Mouse (Mus musculus) forebrain, embryonic 12.5 days (tissue): ENCODE measurements around the gene Cnr1. TPM values are rescaled to one million over a fixed set of nuclear protein-coding genes. Genes with fewer than 3 reads are reported as not detected.

ENCODE experiments used
- ATAC-seq: fragments of 200-750 bp; cut with Nextera tagmentation; 2 replicates; pipeline ENCODE4 v1.8.0; 2017; ENCODE audit warnings: moderate TSS enrichment; ENCODE audit not compliant: low FRiP score
- H3K27ac ChIP-seq: fragments of 300-500 bp; sonication (generic); 2 replicates; pipeline ENCODE4 v1.5.1; 2016; ENCODE audit warnings: mild to moderate bottlenecking
- H3K27me3 ChIP-seq: fragments of 300-500 bp; sonication (generic); 2 replicates; pipeline ENCODE4 v1.6.1; 2016; ENCODE audit warnings: mild to moderate bottlenecking
- H3K36me3 ChIP-seq: fragments of 300-500 bp; sonication (generic); replicated peaks from 2 replicates; pipeline ENCODE4 v1.6.1; 2016; ENCODE audit warnings: mild to moderate bottlenecking
- H3K4me1 ChIP-seq: fragments of 300-500 bp; sonication (generic); 2 replicates; pipeline ENCODE4 v1.6.1; 2016
- H3K4me2 ChIP-seq: fragments of 300-500 bp; sonication (generic); 2 replicates; pipeline ENCODE4 v1.6.1; 2016; ENCODE audit warnings: mild to moderate bottlenecking, moderate library complexity
- H3K4me3 ChIP-seq: fragments of 300-500 bp; sonication (generic); replicated peaks from 2 replicates; pipeline ENCODE4 v1.5.1; 2016; ENCODE audit warnings: mild to moderate bottlenecking
- H3K9ac ChIP-seq: fragments of 300-500 bp; sonication (generic); 2 replicates; pipeline ENCODE4 v1.6.1; 2016; ENCODE audit warnings: mild to moderate bottlenecking
- H3K9me3 ChIP-seq: fragments of 300-500 bp; sonication (generic); 2 replicates; pipeline ENCODE4 v1.6.1; 2016
- WGBS: fragments of 180-500 bp; shearing (Covaris S2); methylation state at CpG from one replicate; pipeline ENCODE4 v1.1.7; 2016; 5-methylcytosine and 5-hydroxymethylcytosine counted together
- polyA plus RNA-seq: library from polyadenylated mRNA; unstranded; fragments of >200 nt; fragmentation: Nextera tagmentation; extraction: Ambion mirVana; gene quantifications from 2 replicates; pipeline ENCODE4 v1.2.1, GENCODE M21; 2016

Gene Cnr1
- polyA plus RNA-seq, result 34.9 and 35.4 TPM in 2 replicates

- Histone ChIP-seq H3K4me3 (peak within 1 kb of the TSS; percentile 62), H3K36me3 (no peaks in the 10 kb centered on the region), H3K27ac (peak within 1 kb of the TSS; percentile 90), H3K27me3 (peaks cover 45% of the 10 kb centered on the region), H3K9me3 (no peaks in the 10 kb centered on the region), H3K4me1 (peaks cover 20% of the 10 kb centered on the region), H3K9ac (peak within 1 kb of the TSS; percentile 78), H3K4me2 (peak within 1 kb of the TSS; percentile 89)
- under 1% methylated on average over 64 of the region's 77 CpGs for WGBS
- peak; percentile 92 for ATAC-seq
These were observed at the start of gene Cnr1 for GRCm38 (mm10) chr4:33924234-33924888. TSS of gene Cnr1 (plus strand) at chr4:33924593.

GRCm38 (mm10) chr4:33879944-33880343, 44.4 kb upstream of the Cnr1 start:
- H3K4me2 ChIP-seq, result no peak overlapping the region

GRCm38 (mm10) chr4:33886026-33886425, 38.4 kb upstream of the Cnr1 start:
- Histone ChIP-seq H3K9me3 (no peaks in the 10 kb centered on the region), H3K27ac (no peak overlapping the region), H3K4me3 (no peak overlapping the region), H3K36me3 (no peaks in the 10 kb centered on the region), H3K9ac (no peak overlapping the region), H3K27me3 (no peaks in the 10 kb centered on the region), H3K4me2 (no peak overlapping the region), H3K4me1 (no peaks in the 10 kb centered on the region)
- no peak for ATAC-seq
- WGBS, result 86% methylated on average over 3 of the region's 3 CpGs

More at GRCm38 (mm10) chr4:33879944-33880343, 44.4 kb upstream of the Cnr1 start:
- Histone ChIP-seq H3K9ac (no peak overlapping the region), H3K27ac (no peak overlapping the region), H3K4me3 (no peak overlapping the region), H3K4me1 (no peaks in the 10 kb centered on the region), H3K27me3 (no peaks in the 10 kb centered on the region), H3K9me3 (no peaks in the 10 kb centered on the region), H3K36me3 (no peaks in the 10 kb centered on the region)
- no peak for ATAC-seq
- WGBS, result 95% methylated on average over 3 of the region's 3 CpGs

- 86% methylated on average over 2 of the region's 2 CpGs for WGBS
These were observed 34.4 kb upstream of the Cnr1 start for GRCm38 (mm10) chr4:33889976-33890375.

GRCm38 (mm10) chr4:33892178-33892869, 32.1 kb upstream of the Cnr1 start:
- H3K36me3 ChIP-seq, result no peaks in the 10 kb centered on the region
- H3K4me1 ChIP-seq, result peaks cover 3% of the 10 kb centered on the region; the same call in 1 of the 2 replicates
- no peak overlapping the region for H3K9ac ChIP-seq
- no peak overlapping the region for H3K4me3 ChIP-seq
- ATAC-seq, result no peak
- no peaks in the 10 kb centered on the region for H3K9me3 ChIP-seq
- no peak overlapping the region for H3K4me2 ChIP-seq
- WGBS, result 83% methylated on average over 7 of the region's 7 CpGs
- no peaks in the 10 kb centered on the region for H3K27me3 ChIP-seq
- H3K27ac ChIP-seq, result no peak overlapping the region

More at GRCm38 (mm10) chr4:33889976-33890375, 34.4 kb upstream of the Cnr1 start:
- H3K4me3 ChIP-seq, result no peak overlapping the region
- no peak overlapping the region for H3K9ac ChIP-seq
- H3K27me3 ChIP-seq, result no peaks in the 10 kb centered on the region
- H3K9me3 ChIP-seq, result no peaks in the 10 kb centered on the region
- H3K4me2 ChIP-seq, result no peak overlapping the region
- H3K4me1 ChIP-seq, result peaks cover 3% of the 10 kb centered on the region; the same call in 1 of the 2 replicates
- no peak overlapping the region for H3K27ac ChIP-seq
- H3K36me3 ChIP-seq, result no peaks in the 10 kb centered on the region
- ATAC-seq, result no peak

GRCm38 (mm10) chr4:33893841-33894240, 30.6 kb upstream of the Cnr1 start:
- Histone ChIP-seq H3K4me1 (peaks cover 3% of the 10 kb centered on the region; the same call in 1 of the 2 replicates), H3K27ac (no peak overlapping the region), H3K27me3 (no peaks in the 10 kb centered on the region), H3K9me3 (no peaks in the 10 kb centered on the region), H3K4me2 (no peak overlapping the region), H3K9ac (no peak overlapping the region), H3K36me3 (no peaks in the 10 kb centered on the region), H3K4me3 (no peak overlapping the region)
- no peak for ATAC-seq
- WGBS, result 86% methylated on average over 7 of the region's 7 CpGs

GRCm38 (mm10) chr4:33895046-33895445, 29.3 kb upstream of the Cnr1 start:
- no peaks in the 10 kb centered on the region for H3K36me3 ChIP-seq
- H3K27ac ChIP-seq, result no peak overlapping the region
- H3K4me1 ChIP-seq, result peaks cover 3% of the 10 kb centered on the region; the same call in 1 of the 2 replicates
- H3K4me2 ChIP-seq, result no peak overlapping the region
- WGBS, result 91% methylated on average over 8 of the region's 8 CpGs
- no peak for ATAC-seq
- H3K4me3 ChIP-seq, result no peak overlapping the region
- no peaks in the 10 kb centered on the region for H3K9me3 ChIP-seq
- no peaks in the 10 kb centered on the region for H3K27me3 ChIP-seq
- H3K9ac ChIP-seq, result no peak overlapping the region

- no peak for ATAC-seq
- no peaks in the 10 kb centered on the region for H3K27me3 ChIP-seq
- no peak overlapping the region for H3K27ac ChIP-seq
- H3K9ac ChIP-seq, result no peak overlapping the region
- no peak overlapping the region for H3K4me2 ChIP-seq
- H3K36me3 ChIP-seq, result no peaks in the 10 kb centered on the region
- H3K9me3 ChIP-seq, result no peaks in the 10 kb centered on the region
- 93% methylated on average over 2 of the region's 2 CpGs for WGBS
- H3K4me1 ChIP-seq, result peaks cover 3% of the 10 kb centered on the region; the same call in 1 of the 2 replicates
- H3K4me3 ChIP-seq, result no peak overlapping the region
These were observed 28.9 kb upstream of the Cnr1 start for GRCm38 (mm10) chr4:33895491-33895890.

GRCm38 (mm10) chr4:33901659-33902058, 22.7 kb upstream of the Cnr1 start:
- H3K4me1 ChIP-seq, result no peaks in the 10 kb centered on the region
- H3K27ac ChIP-seq, result no peak overlapping the region
- H3K4me2 ChIP-seq, result no peak overlapping the region
- H3K9ac ChIP-seq, result no peak overlapping the region
- no peaks in the 10 kb centered on the region for H3K27me3 ChIP-seq
- H3K36me3 ChIP-seq, result no peaks in the 10 kb centered on the region
- H3K9me3 ChIP-seq, result no peaks in the 10 kb centered on the region
- H3K4me3 ChIP-seq, result no peak overlapping the region
- 92% methylated on average over 3 of the region's 3 CpGs for WGBS
- ATAC-seq, result no peak

- no peak overlapping the region for H3K4me2 ChIP-seq
- H3K9ac ChIP-seq, result no peak overlapping the region
- H3K36me3 ChIP-seq, result no peaks in the 10 kb centered on the region
- H3K4me3 ChIP-seq, result no peak overlapping the region
- no peaks in the 10 kb centered on the region for H3K4me1 ChIP-seq
- 70% methylated on average over 1 of the region's 1 CpGs for WGBS
- ATAC-seq, result no peak
- H3K9me3 ChIP-seq, result no peaks in the 10 kb centered on the region
- no peaks in the 10 kb centered on the region for H3K27me3 ChIP-seq
- no peak overlapping the region for H3K27ac ChIP-seq
These were observed 20.5 kb upstream of the Cnr1 start for GRCm38 (mm10) chr4:33903812-33904340.

- H3K4me3 ChIP-seq, result no peak overlapping the region
- 85% methylated on average over 4 of the region's 4 CpGs for WGBS
- no peaks in the 10 kb centered on the region for H3K27me3 ChIP-seq
- no peak overlapping the region for H3K4me2 ChIP-seq
- H3K9ac ChIP-seq, result no peak overlapping the region
- ATAC-seq, result no peak
- H3K36me3 ChIP-seq, result no peaks in the 10 kb centered on the region
- H3K4me1 ChIP-seq, result no peaks in the 10 kb centered on the region
- H3K27ac ChIP-seq, result no peak overlapping the region
- no peaks in the 10 kb centered on the region for H3K9me3 ChIP-seq
These were observed 19.6 kb upstream of the Cnr1 start for GRCm38 (mm10) chr4:33904826-33905225.

GRCm38 (mm10) chr4:33908786-33909185, 15.6 kb upstream of the Cnr1 start:
- WGBS, result 33% methylated on average over 3 of the region's 3 CpGs
- Histone ChIP-seq H3K36me3 (no peaks in the 10 kb centered on the region), H3K27ac (no peak overlapping the region)

More at GRCm38 (mm10) chr4:33908786-33909185, 15.6 kb upstream of the Cnr1 start:
- Histone ChIP-seq H3K4me1 (peaks cover 4% of the 10 kb centered on the region; the same call in 1 of the 2 replicates), H3K4me3 (no peak overlapping the region), H3K27me3 (no peaks in the 10 kb centered on the region), H3K9ac (no peak overlapping the region), H3K9me3 (no peaks in the 10 kb centered on the region), H3K4me2 (no peak overlapping the region)
- no peak for ATAC-seq
